Comparison of ENCODE assay signal across 10 mouse cellular contexts in the genomic region with DNA sequence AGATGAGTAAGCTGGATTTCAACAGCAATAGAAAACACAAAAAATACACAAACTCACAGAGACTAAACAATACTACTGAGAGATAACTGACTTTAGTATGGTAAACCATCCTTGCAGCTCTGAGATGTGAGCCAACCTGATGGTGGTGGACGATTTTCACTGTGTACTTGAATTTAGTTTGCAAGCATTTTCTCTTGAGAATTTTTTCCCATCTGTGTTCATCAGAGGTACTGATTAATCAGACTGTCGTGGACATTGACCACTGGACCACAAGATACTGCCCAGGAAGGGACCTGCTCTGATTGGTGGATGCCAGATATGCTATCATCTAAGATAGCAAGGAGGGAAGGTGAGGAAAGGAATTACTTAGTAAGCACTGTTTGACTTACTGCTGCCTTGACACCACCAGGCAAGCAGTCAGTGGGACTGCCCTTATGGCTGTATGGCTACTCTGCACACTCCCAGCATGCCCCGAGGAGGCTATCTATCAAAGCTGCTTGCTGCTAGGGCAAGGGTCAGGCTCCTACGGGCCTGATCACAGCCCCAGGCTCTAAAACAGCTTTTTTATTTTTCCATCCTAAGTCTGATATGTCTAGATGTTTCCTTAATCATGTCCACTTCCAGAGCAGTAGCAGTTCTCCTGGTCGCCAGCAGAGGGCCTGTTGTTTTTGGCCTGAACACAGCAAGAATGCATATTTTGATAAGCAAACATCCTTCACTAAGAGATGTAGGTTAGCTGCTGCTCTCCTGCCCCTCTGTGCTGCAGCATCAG.
DNase-seq lines count a peak whose midpoint lies in the region; ATAC-seq lines count a peak whose summit lies in the region.
"Had no signal": no experiment of that assay in that cellular context is flagged by ENCODE, and none has a peak within 500 bp of the region (broad histone marks: within the 10 kb centered on the region; RNA-seq: fewer than 3 reads in every experiment).

No protein-coding gene starts in this region.

- 57% methylated on average over 5 of the region's 5 CpGs for WGBS in hindbrain, embryonic 10.5 days
- WGBS in hindbrain, embryonic 16.5 days: 61% methylated on average over 5 of the region's 5 CpGs
- 66% methylated on average over 5 of the region's 5 CpGs for WGBS in midbrain, embryonic 13.5 days

- no peak overlapping the region for H3K4me2 ChIP-seq in hindbrain, embryonic 16.5 days (ENCODE audit: low read length)
- no peak overlapping the region for H3K4me2 ChIP-seq in midbrain, embryonic 13.5 days (replicated peaks)
- H3K4me2 ChIP-seq: embryonic facial prominence, embryonic 15.5 days had no signal

- ATAC-seq in hindbrain, embryonic 16.5 days: no peak
- peak; percentile 66; the same call in 1 of the 2 replicates for ATAC-seq in common myeloid progenitor, adult 5-6 weeks (replicated peaks; ENCODE audit: low read depth, poor library complexity, severe bottlenecking)
- ATAC-seq in midbrain, embryonic 13.5 days: peak; percentile 45; the same call in 1 of the 2 replicates

- H3K27ac ChIP-seq in hindbrain, embryonic 10.5 days: no peak overlapping the region
- no peak overlapping the region for H3K27ac ChIP-seq in hindbrain, embryonic 16.5 days (ENCODE audit: low read depth, low read length)
- H3K27ac ChIP-seq in midbrain, embryonic 13.5 days: no peak overlapping the region
- H3K27ac ChIP-seq: embryonic facial prominence, embryonic 15.5 days; macrophage had no signal

- no peak overlapping the region for H3K4me3 ChIP-seq in hindbrain, embryonic 10.5 days
- H3K4me3 ChIP-seq in hindbrain, embryonic 16.5 days (ENCODE audit: low read length): no peak overlapping the region
- H3K4me3 ChIP-seq in midbrain, embryonic 13.5 days (replicated peaks): no peak overlapping the region
- H3K4me3 ChIP-seq: embryonic facial prominence, embryonic 15.5 days had no signal

- H3K27me3 ChIP-seq in hindbrain, embryonic 10.5 days (ENCODE audit: insufficient read depth, poor library complexity, severe bottlenecking): no peaks in the 10 kb centered on the region
- no peaks in the 10 kb centered on the region for H3K27me3 ChIP-seq in hindbrain, embryonic 16.5 days (replicated peaks; ENCODE audit: control insufficient read depth, insufficient read depth, low read length)
- no peaks in the 10 kb centered on the region for H3K27me3 ChIP-seq in midbrain, embryonic 13.5 days
- H3K27me3 ChIP-seq: embryonic facial prominence, embryonic 15.5 days had no signal

- no peaks in the 10 kb centered on the region for H3K4me1 ChIP-seq in hindbrain, embryonic 10.5 days (replicated peaks)
- no peaks in the 10 kb centered on the region for H3K4me1 ChIP-seq in hindbrain, embryonic 16.5 days (ENCODE audit: control insufficient read depth, insufficient read depth, low read depth, low read length)
- no peaks in the 10 kb centered on the region for H3K4me1 ChIP-seq in midbrain, embryonic 13.5 days (replicated peaks)
- H3K4me1 ChIP-seq: embryonic facial prominence, embryonic 15.5 days had no signal

- H3K36me3 ChIP-seq in hindbrain, embryonic 10.5 days: no peaks in the 10 kb centered on the region
- H3K36me3 ChIP-seq in hindbrain, embryonic 16.5 days (ENCODE audit: control insufficient read depth, insufficient read depth, low read length): no peaks in the 10 kb centered on the region
- H3K36me3 ChIP-seq in midbrain, embryonic 13.5 days: no peaks in the 10 kb centered on the region
- H3K36me3 ChIP-seq: embryonic facial prominence, embryonic 15.5 days had no signal

- 0 out of 2 replicates have a peak, but pooled peaks cover 3% of the 10 kb centered on the region for H3K9me3 ChIP-seq in hindbrain, embryonic 10.5 days
- H3K9me3 ChIP-seq in hindbrain, embryonic 16.5 days (ENCODE audit: control insufficient read depth, low read length): no peaks in the 10 kb centered on the region
- peaks cover 5% of the 10 kb centered on the region; the same call in 1 of the 2 replicates for H3K9me3 ChIP-seq in midbrain, embryonic 13.5 days
- H3K9me3 ChIP-seq: embryonic facial prominence, embryonic 15.5 days had no signal

- DNase-seq in hindbrain, embryonic 10.5 days (ENCODE audit: low spot score): peak; percentile 51
- DNase-seq in 416B (ENCODE audit: low read depth) (peak; percentile 28), R1 (ENCODE audit: low read depth, low spot score) (peak; percentile 70)
- DNase-seq in kidney, adult 8-10 months: peak; percentile 64 to 70
- no peak for DNase-seq in natural killer cell, adult 2 months (ENCODE audit: low spot score in 2 of 2)

- H3K9ac ChIP-seq in hindbrain, embryonic 16.5 days (ENCODE audit: low read depth, low read length): no peak overlapping the region
- no peak overlapping the region for H3K9ac ChIP-seq in midbrain, embryonic 13.5 days (replicated peaks)
- H3K9ac ChIP-seq: embryonic facial prominence, embryonic 15.5 days had no signal

Comparison
In these comparisons a context has a peak if more than half of its experiments do, and no peak if none do; other contexts are left out.
1. DNase-seq: peak in hindbrain, embryonic 10.5 days (single experiment), 416B (single experiment), R1 (single experiment) and kidney, adult 8-10 months (2 of 2); none in natural killer cell, adult 2 months (0 of 2).